Mouse (Mus musculus) embryonic fibroblast, embryonic 13.5 days (primary cell): ENCODE results near the gene Guca1a. TPM values are rescaled to one million over a fixed set of nuclear protein-coding genes. Genes with fewer than 3 reads are reported as not detected.

ENCODE experiments used
- H3K27ac ChIP-seq: 2 replicates; pipeline ENCODE4 v1.5.1; 2012; ENCODE audit warnings: low read length, control low read depth, inconsistent platforms; ENCODE audit not compliant: insufficient read depth
- H3K4me1 ChIP-seq: 2 replicates; pipeline ENCODE4 v1.6.1; 2011; ENCODE audit warnings: low read length; ENCODE audit not compliant: control insufficient read depth, insufficient read depth
- H3K4me3 ChIP-seq: 2 replicates; pipeline ENCODE4 v1.5.1; 2011; ENCODE audit warnings: mild to moderate bottlenecking, control low read depth, low read length; ENCODE audit not compliant: insufficient read depth
- CTCF ChIP-seq: IDR thresholded peaks from 2 replicates; pipeline ENCODE4 v1.5.1; 2011; ENCODE audit warnings: mild to moderate bottlenecking, control low read depth, low read length, moderate library complexity, borderline replicate concordance; ENCODE audit not compliant: insufficient read depth
- POLR2A ChIP-seq: IDR thresholded peaks from 2 replicates; pipeline ENCODE4 v1.6.1; 2011; ENCODE audit warnings: low read depth, mild to moderate bottlenecking, control low read depth, low read length, moderate library complexity
- polyA plus RNA-seq: library from polyadenylated mRNA; stranded (reverse); fragments of >200 nt; gene quantifications from 2 replicates; pipeline ENCODE4 v1.2.4, GENCODE M21; 2011; ENCODE audit warnings: low read depth; ENCODE audit not compliant: missing spikeins, insufficient read length

The Guca1a gene
- polyA plus RNA-seq, 1 experiment: 1.6 TPM

- no peak overlapping the region for H3K27ac ChIP-seq
- H3K4me3 ChIP-seq: no peak overlapping the region
- 0 out of 2 replicates have a peak, but pooled peaks cover 6% of the 10 kb centered on the region for H3K4me1 ChIP-seq
- no peak for TF ChIP-seq CTCF
Measured at GRCm38 (mm10) chr17:47361343-47361742, 39.0 kb downstream of the Guca1a start.

GRCm38 (mm10) chr17:47359964-47360363 lies 40.4 kb downstream of the Guca1a start:
- 0 out of 2 replicates have a peak, but pooled peaks cover 6% of the 10 kb centered on the region for H3K4me1 ChIP-seq
- H3K4me3 ChIP-seq: no peak overlapping the region
- no peak overlapping the region for H3K27ac ChIP-seq
- TF ChIP-seq POLR2A (no peak), CTCF (no peak)

- no peaks in the 10 kb centered on the region for H3K4me1 ChIP-seq
- TF ChIP-seq POLR2A: no peak
- no peak for TF ChIP-seq CTCF
- no peak overlapping the region for H3K4me3 ChIP-seq
- no peak overlapping the region for H3K27ac ChIP-seq
Measured at GRCm38 (mm10) chr17:47349721-47350319, 50.6 kb downstream of the Guca1a start.

Other genes starting within 250 kb of the Guca1a start
- 51.8 and 54.7 TPM in 2 replicates for gene Mrps10, start 31.7 kb downstream of the Guca1a start, polyA plus RNA-seq
- gene Guca1b, start 15.2 kb downstream of the Guca1a start, polyA plus RNA-seq: 0.32 TPM in 1 of 2 replicates, not detected in the other
- 1.1 and 1.4 TPM in 2 replicates for gene AI661453, start 36.0 kb upstream of the Guca1a start, polyA plus RNA-seq
- gene 1700001C19Rik, start 36.8 kb upstream of the Guca1a start, polyA plus RNA-seq: 0.82 TPM in 1 of 2 replicates, not detected in the other
- gene Taf8, start 101.7 kb upstream of the Guca1a start, polyA plus RNA-seq: 10.5 and 16.0 TPM in 2 replicates
- 159 and 169 TPM in 2 replicates for gene Ccnd3, start 104.5 kb upstream of the Guca1a start, polyA plus RNA-seq
- gene Bysl, start 210.9 kb upstream of the Guca1a start, polyA plus RNA-seq: 11.6 and 17.0 TPM in 2 replicates
- 27.2 and 28.9 TPM in 2 replicates for gene Med20, start 211.0 kb upstream of the Guca1a start, polyA plus RNA-seq
- 2.5 and 2.8 TPM in 2 replicates for gene Gm20517, start 211.0 kb upstream of the Guca1a start, polyA plus RNA-seq
- gene Usp49, start 230.1 kb upstream of the Guca1a start, polyA plus RNA-seq: 7.2 and 8.8 TPM in 2 replicates